Mouse (Mus musculus) kidney, postnatal 0 days (tissue): ENCODE measurements at regions not wholly inside any gene's neighbourhood (a gene's known extent, or its start where the extent isn't known, plus 50 kb on each side); places are given as distances from the start of the nearest gene placed in this dataset. TPM values are rescaled to one million over a fixed set of nuclear protein-coding genes. Genes with fewer than 3 reads are reported as not detected.

Experiments used
- ATAC-seq: fragments of 200-750 bp; cut with Nextera tagmentation; replicated peaks from 2 replicates; pipeline ENCODE4 v1.8.0; 2017; ENCODE audit warnings: low read depth, moderate number of reproducible peaks, moderate TSS enrichment, moderate library complexity; ENCODE audit not compliant: low FRiP score
- DNase-seq: peaks from one replicate; pipeline ENCODE4 v3.0.0-alpha.2; 2016; ENCODE audit warnings: low spot score
- H3K27ac ChIP-seq: fragments of 300-500 bp; sonication (generic); 2 replicates; pipeline ENCODE4 v1.5.1; 2014; ENCODE audit warnings: mild to moderate bottlenecking
- H3K27me3 ChIP-seq: fragments of 300-500 bp; sonication (generic); 2 replicates; pipeline ENCODE4 v1.6.1; 2014; ENCODE audit warnings: low read length, mixed read lengths; ENCODE audit not compliant: insufficient read depth
- H3K36me3 ChIP-seq: fragments of 300-500 bp; sonication (generic); 2 replicates; pipeline ENCODE4 v1.6.1; 2014; ENCODE audit warnings: low read length, mixed read lengths; ENCODE audit not compliant: insufficient read depth
- H3K4me1 ChIP-seq: fragments of 300-500 bp; sonication (generic); replicated peaks from 2 replicates; pipeline ENCODE4 v1.6.1; 2014; ENCODE audit warnings: antibody characterized with exemption, low read length, mixed read lengths; ENCODE audit not compliant: insufficient read depth
- H3K4me2 ChIP-seq: fragments of 300-500 bp; sonication (generic); 2 replicates; pipeline ENCODE4 v1.6.1; 2014; ENCODE audit warnings: mild to moderate bottlenecking, low read length, moderate library complexity, mixed read lengths
- H3K4me3 ChIP-seq: fragments of 300-500 bp; sonication (generic); replicated peaks from 2 replicates; pipeline ENCODE4 v1.5.1; 2014; ENCODE audit warnings: low read depth, low read length
- H3K9ac ChIP-seq: fragments of 300-500 bp; sonication (generic); 2 replicates; pipeline ENCODE4 v1.6.1; 2014; ENCODE audit warnings: low read depth, low read length
- H3K9me3 ChIP-seq: fragments of 300-500 bp; sonication (generic); replicated peaks from 2 replicates; pipeline ENCODE4 v1.6.1; 2016; ENCODE audit warnings: low read length, inconsistent platforms, mixed read lengths
- CTCF ChIP-seq: IDR thresholded peaks from 2 replicates; pipeline ENCODE4 v1.5.1; 2016; ENCODE audit warnings: antibody characterized with exemption, low read depth, mild to moderate bottlenecking, moderate library complexity
- WGBS: fragments of 180-500 bp; shearing (Covaris S2); extraction: QIAGEN DNeasy Blood & Tissue Kit; methylation state at CpG from one replicate; pipeline ENCODE4 v1.1.7; 2014; 5-methylcytosine and 5-hydroxymethylcytosine counted together
- microRNA counts: library from miRNA; unstranded; fragments of <30 nt; microRNA quantifications from one replicate; lab custom pipeline; 2015
- microRNA-seq: library from miRNA; unstranded; fragments of <30 nt; microRNA quantifications from one replicate; pipeline ENCODE4, GENCODE M21; 2016

GRCm38 (mm10) chr10:60888541-60888940 lies 57.2 kb upstream of the Unc5b start:
- ATAC-seq (0 out of 2 replicates have a peak, but pooled peaks have one; percentile 9), DNase-seq (peak; percentile 47)
- Histone ChIP-seq H3K9ac (no peak overlapping the region), H3K4me3 (no peak overlapping the region), H3K27ac (no peak overlapping the region), H3K4me2 (no peak overlapping the region), H3K27me3 (no peaks in the 10 kb centered on the region), H3K36me3 (no peaks in the 10 kb centered on the region), H3K4me1 (0 out of 2 replicates have a peak, but pooled peaks cover 6% of the 10 kb centered on the region), H3K9me3 (no peaks in the 10 kb centered on the region)
- TF ChIP-seq CTCF: no peak
- WGBS: 56% methylated on average over 7 of the region's 7 CpGs

- Histone ChIP-seq H3K4me1 (no peaks in the 10 kb centered on the region), H3K4me2 (peak overlapping the region; percentile 23; the same call in 1 of the 2 replicates), H3K36me3 (no peaks in the 10 kb centered on the region), H3K9ac (no peak overlapping the region), H3K27me3 (no peaks in the 10 kb centered on the region), H3K4me3 (no peak overlapping the region), H3K9me3 (no peaks in the 10 kb centered on the region), H3K27ac (no peak overlapping the region)
- DNase-seq (no peak), ATAC-seq (peak; percentile 43; the same call in 1 of the 2 replicates)
- TF ChIP-seq CTCF: no peak
- 33% methylated on average over 25 of the region's 25 CpGs for WGBS
Observed at GRCm38 (mm10) chr10:60885348-60886275, 54.2 kb upstream of the Unc5b start.

GRCm38 (mm10) chr10:60884806-60885205 lies 53.4 kb upstream of the Unc5b start:
- Histone ChIP-seq H3K9me3 (no peaks in the 10 kb centered on the region), H3K9ac (no peak overlapping the region), H3K27ac (no peak overlapping the region), H3K4me3 (no peak overlapping the region), H3K27me3 (no peaks in the 10 kb centered on the region), H3K4me2 (no peak overlapping the region), H3K36me3 (no peaks in the 10 kb centered on the region), H3K4me1 (no peaks in the 10 kb centered on the region)
- 94% methylated on average over 5 of the region's 5 CpGs for WGBS
- ATAC-seq: no peak
- DNase-seq: no peak
- TF ChIP-seq CTCF: no peak

MicroRNAs in the stretch of these regions (microRNA counts, 519-probe panel; counts per million panel counts)
- 330 counts per million, percentile 68 among the panel's probes with 10 or more counts for microRNA mmu-miR-466j (lab: Ali Mortazavi, UCI)

Small RNA genes lying in the stretch of these regions (microRNA-seq; reads per million reads assigned to microRNA genes)
- gene Mir466j (not detected), gene Mir6408 (not detected)
